Mouse (Mus musculus) adrenal gland, adult 8-10 months (tissue): ENCODE measurements around the gene Ankrd11. TPM values are rescaled to one million over a fixed set of nuclear protein-coding genes. Genes with fewer than 3 reads are reported as not detected.

Experiments used
- DNase-seq: peaks from one replicate; pipeline ENCODE4 v3.0.0; 2022
- total RNA-seq, 4 experiments: library from RNA; stranded (reverse); gene quantifications; 2 replicates each; pipeline ENCODE4 v1.2.4; 2022

The Ankrd11 gene
- total RNA-seq, 4 experiments from 2014 or later, result 85.8 to 116 (median 97.7) TPM

- DNase-seq, result no peak
Measured at GRCm38 (mm10) chr8:123004033-123004922, 37.8 kb downstream of the Ankrd11 start.

GRCm38 (mm10) chr8:123000311-123000710, 41.8 kb downstream of the Ankrd11 start:
- no peak for DNase-seq

- DNase-seq, result no peak
Measured at GRCm38 (mm10) chr8:122997963-122998362, 44.1 kb downstream of the Ankrd11 start.

GRCm38 (mm10) chr8:122993740-122994139, 48.3 kb downstream of the Ankrd11 start:
- DNase-seq, result no peak

GRCm38 (mm10) chr8:122993031-122993430, 49.0 kb downstream of the Ankrd11 start:
- DNase-seq, result no peak

- no peak for DNase-seq
Measured at GRCm38 (mm10) chr8:122992296-122992695, 49.8 kb downstream of the Ankrd11 start.

GRCm38 (mm10) chr8:122991368-122991767, 50.7 kb downstream of the Ankrd11 start:
- no peak for DNase-seq

GRCm38 (mm10) chr8:122989976-122990375, 52.1 kb downstream of the Ankrd11 start:
- no peak for DNase-seq

- no peak for DNase-seq
Measured at GRCm38 (mm10) chr8:122988955-122989354, 53.1 kb downstream of the Ankrd11 start.

- DNase-seq, result no peak
Measured at GRCm38 (mm10) chr8:122987255-122987654, 54.8 kb downstream of the Ankrd11 start.

- DNase-seq, result no peak
Measured at GRCm38 (mm10) chr8:122986501-122987184, 55.4 kb downstream of the Ankrd11 start.

- no peak for DNase-seq
Measured at GRCm38 (mm10) chr8:122984175-122984574, 57.9 kb downstream of the Ankrd11 start.

- DNase-seq, result no peak
Measured at GRCm38 (mm10) chr8:122983178-122983942, 58.7 kb downstream of the Ankrd11 start.

GRCm38 (mm10) chr8:122981646-122982045, 60.4 kb downstream of the Ankrd11 start:
- no peak for DNase-seq

- no peak for DNase-seq
Measured at GRCm38 (mm10) chr8:122979865-122980509, 62.1 kb downstream of the Ankrd11 start.

- DNase-seq, result no peak
Measured at GRCm38 (mm10) chr8:122979424-122979823, 62.7 kb downstream of the Ankrd11 start.

- no peak for DNase-seq
Measured at GRCm38 (mm10) chr8:122976046-122976445, 66.0 kb downstream of the Ankrd11 start.

GRCm38 (mm10) chr8:122969964-122970620, 72.0 kb downstream of the Ankrd11 start:
- no peak for DNase-seq

GRCm38 (mm10) chr8:122968145-122968544, 73.9 kb downstream of the Ankrd11 start:
- DNase-seq, result no peak

- DNase-seq, result no peak
Measured at GRCm38 (mm10) chr8:122966638-122967037, 75.4 kb downstream of the Ankrd11 start.

- no peak for DNase-seq
Measured at GRCm38 (mm10) chr8:122962046-122962445, 80.0 kb downstream of the Ankrd11 start.

GRCm38 (mm10) chr8:122961458-122961857, 80.6 kb downstream of the Ankrd11 start:
- no peak for DNase-seq
